Mouse (Mus musculus) left cerebral cortex, postnatal 14 days (tissue): ENCODE measurements around the gene Nav3. TPM values are rescaled to one million over a fixed set of nuclear protein-coding genes. Genes with fewer than 3 reads are reported as not detected.
"Not testable (repeated sequence)": the region's sequence is repeated elsewhere in the genome, so short reads cannot be mapped to it uniquely, and the experiment has no call there.

Experiments
- DNase-seq, 2 experiments: peaks; one replicate each; pipeline ENCODE4 v3.0.0; 2021 to 2022; ENCODE audit warnings: low spot score in 2 of 2, mixed read lengths in 1 of 2
- intact Hi-C: fragments of 180-260 bp; cut with DNase I; formaldehyde crosslinking; loops from one replicate; pipeline ENCODE4 v1.15.1; 2025
- total RNA-seq, 2 experiments: library from RNA; stranded (reverse); gene quantifications; 2 replicates each; pipeline ENCODE4 v1.2.3; 2021

Gene Nav3
- total RNA-seq, 2 experiments from 2014 or later = 250 to 303 TPM

GRCm38 (mm10) chr10:110112669-110113458, 343.1 kb downstream of the Nav3 start:
- intact Hi-C loops = no loop called here
- DNase-seq = no peak

- intact Hi-C loops = no loop called here
- DNase-seq = no peak
Measured at GRCm38 (mm10) chr10:110103255-110103654, 352.7 kb downstream of the Nav3 start.

- no peak for DNase-seq
- intact Hi-C loops = no loop called here
Measured at GRCm38 (mm10) chr10:110102231-110102630, 353.8 kb downstream of the Nav3 start.

GRCm38 (mm10) chr10:110094433-110094832, 361.6 kb downstream of the Nav3 start:
- peak in 1 of 2 experiments; percentile 17 for DNase-seq
- intact Hi-C loops = no loop called here

GRCm38 (mm10) chr10:110088444-110089061, 367.5 kb downstream of the Nav3 start:
- DNase-seq = no peak
- intact Hi-C loops = loop anchor here (10.0 kb wide), 1 partner anchor 366 kb away; the partner anchor contains the start of gene Nav3

- no peak for DNase-seq
- intact Hi-C loops = loop anchor here (2.0 to 10.0 kb wide), 2 partner anchors 165 to 369 kb away; partner anchors contain the start of gene Nav3
Measured at GRCm38 (mm10) chr10:110085903-110086302, 370.1 kb downstream of the Nav3 start.

GRCm38 (mm10) chr10:110085156-110085555, 370.8 kb downstream of the Nav3 start:
- DNase-seq = peak; percentile 54 to 72

GRCm38 (mm10) chr10:110076575-110076974, 379.4 kb downstream of the Nav3 start:
- intact Hi-C loops = no loop called here
- DNase-seq = no peak

More at GRCm38 (mm10) chr10:110085156-110085555, 370.8 kb downstream of the Nav3 start:
- intact Hi-C loops = loop anchor here (2.0 to 10.0 kb wide), 2 partner anchors 164 to 370 kb away; partner anchors contain the start of gene Nav3

- peak in 1 of 2 experiments; percentile 48 for DNase-seq
- intact Hi-C loops = no loop called here
Measured at GRCm38 (mm10) chr10:110072355-110072754, 383.6 kb downstream of the Nav3 start.

- no peak for DNase-seq
- intact Hi-C loops = no loop called here
Measured at GRCm38 (mm10) chr10:110061166-110061565, 394.8 kb downstream of the Nav3 start.

GRCm38 (mm10) chr10:110037547-110037946, 418.5 kb downstream of the Nav3 start:
- no peak for DNase-seq
- intact Hi-C loops = no loop called here

- intact Hi-C loops = no loop called here
- no peak for DNase-seq
Measured at GRCm38 (mm10) chr10:110034582-110035099, 421.4 kb downstream of the Nav3 start.

GRCm38 (mm10) chr10:110024897-110025296, 431.1 kb downstream of the Nav3 start:
- intact Hi-C loops, DNase-seq: not testable (repeated sequence)

- intact Hi-C loops = no loop called here
- no peak for DNase-seq
Measured at GRCm38 (mm10) chr10:110022100-110022499, 433.9 kb downstream of the Nav3 start.

GRCm38 (mm10) chr10:110019266-110019866, 436.6 kb downstream of the Nav3 start:
- intact Hi-C loops = no loop called here
- no peak for DNase-seq

GRCm38 (mm10) chr10:110001328-110001727, 454.7 kb downstream of the Nav3 start:
- intact Hi-C loops = not testable (repeated sequence)

GRCm38 (mm10) chr10:110000755-110001247, 455.2 kb downstream of the Nav3 start:
- intact Hi-C loops = no loop called here

More at GRCm38 (mm10) chr10:110001328-110001727, 454.7 kb downstream of the Nav3 start:
- DNase-seq = not testable (repeated sequence)

GRCm38 (mm10) chr10:109999904-110000303, 456.1 kb downstream of the Nav3 start:
- intact Hi-C loops = no loop called here
- no peak for DNase-seq

More at GRCm38 (mm10) chr10:110000755-110001247, 455.2 kb downstream of the Nav3 start:
- no peak for DNase-seq

- intact Hi-C loops = no loop called here
- no peak for DNase-seq
Measured at GRCm38 (mm10) chr10:109994302-109994701, 461.7 kb downstream of the Nav3 start.
